Mouse (Mus musculus): ENCODE measurements around the gene Dock6.
"Not testable (repeated sequence)": the region's sequence is repeated elsewhere in the genome, so short reads cannot be mapped to it uniquely, and the experiment has no call there.

The Dock6 gene

GRCm38 (mm10) chr9:21774353-21774752, 78.1 kb downstream of the Dock6 start:
- DNase-seq = no peak

GRCm38 (mm10) chr9:21773396-21773795, 79.0 kb downstream of the Dock6 start:
- not testable (repeated sequence) for DNase-seq

- DNase-seq = no peak
Measured at GRCm38 (mm10) chr9:21769558-21770183, 82.8 kb downstream of the Dock6 start.

- no peak for DNase-seq
Measured at GRCm38 (mm10) chr9:21768511-21769411, 83.7 kb downstream of the Dock6 start.

- no peak for DNase-seq
Measured at GRCm38 (mm10) chr9:21767896-21768295, 84.5 kb downstream of the Dock6 start.

GRCm38 (mm10) chr9:21764084-21764999, 88.1 kb downstream of the Dock6 start:
- DNase-seq = no peak

GRCm38 (mm10) chr9:21762135-21762534, 90.3 kb downstream of the Dock6 start:
- DNase-seq = no peak

- peak; percentile 95 for DNase-seq
Measured at GRCm38 (mm10) chr9:21760155-21761088, 92.0 kb downstream of the Dock6 start, which contains the start of gene Spc24. Spc24 (minus strand) TSS chr9:21760303.

GRCm38 (mm10) chr9:21759718-21760117, 92.7 kb downstream of the Dock6 start:
- DNase-seq = no peak

GRCm38 (mm10) chr9:21758576-21759529, 93.6 kb downstream of the Dock6 start:
- DNase-seq = no peak

GRCm38 (mm10) chr9:21754516-21755321, 97.7 kb downstream of the Dock6 start:
- DNase-seq = no peak

- no peak for DNase-seq
Measured at GRCm38 (mm10) chr9:21754003-21754402, 98.4 kb downstream of the Dock6 start.

GRCm38 (mm10) chr9:21752252-21752792, 100.1 kb downstream of the Dock6 start:
- no peak for DNase-seq

GRCm38 (mm10) chr9:21751347-21751746, 101.1 kb downstream of the Dock6 start:
- DNase-seq = no peak

- DNase-seq = no peak
Measured at GRCm38 (mm10) chr9:21750370-21750769, 102.1 kb downstream of the Dock6 start.

Data from layer of hippocampus, adult 9-11 months (tissue).